Mouse (Mus musculus): ENCODE measurements around the gene Tut7. TPM values are rescaled to one million over a fixed set of nuclear protein-coding genes. Genes with fewer than 3 reads are reported as not detected.

The Tut7 gene
- polyA plus RNA-seq, 1 experiment: 36.5 TPM

DNA sequence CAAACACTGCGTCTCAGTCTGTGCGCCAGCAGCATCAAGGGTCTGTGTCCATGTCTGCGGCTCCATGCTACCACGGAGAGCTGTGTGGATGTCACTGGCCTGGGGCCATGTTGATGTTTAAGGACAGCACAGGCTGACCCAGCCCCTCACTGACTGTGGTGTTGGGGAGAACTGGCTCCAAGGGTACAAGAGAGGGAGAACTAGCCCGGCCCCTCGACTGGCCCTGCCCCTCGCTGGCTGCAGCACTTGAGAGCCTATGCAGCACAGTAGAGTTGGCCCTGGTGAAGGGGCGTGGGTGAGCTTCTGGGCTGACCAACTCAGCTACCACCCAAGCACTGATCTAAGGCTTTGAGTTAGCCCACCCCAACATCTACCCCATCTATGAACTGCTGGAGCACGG, 16.4 kb upstream of the Tut7 start:
- TF ChIP-seq CTCF (IDR thresholded peaks at IDR 0.05; ENCODE audit: borderline replicate concordance, insufficient read depth, low read depth, low read length) (no peak), POLR2A (IDR thresholded peaks at IDR 0.05; ENCODE audit: borderline replicate concordance, insufficient read depth, low read length) (no peak)
- H3K4me3 ChIP-seq (replicated peaks; ENCODE audit: insufficient read depth, low read depth, low read length): no peak overlapping the region
- H3K4me1 ChIP-seq (ENCODE audit: control insufficient read depth, insufficient read depth, low read length): no peaks in the 10 kb centered on the region
- 80% methylated on average over 9 of the region's 9 CpGs for WGBS
- DNase-seq: no peak
- H3K27ac ChIP-seq (ENCODE audit: insufficient read depth, low read length): no peak overlapping the region
- H3K27me3 ChIP-seq (ENCODE audit: control insufficient read depth, insufficient read depth, low read length): no peaks in the 10 kb centered on the region

DNA sequence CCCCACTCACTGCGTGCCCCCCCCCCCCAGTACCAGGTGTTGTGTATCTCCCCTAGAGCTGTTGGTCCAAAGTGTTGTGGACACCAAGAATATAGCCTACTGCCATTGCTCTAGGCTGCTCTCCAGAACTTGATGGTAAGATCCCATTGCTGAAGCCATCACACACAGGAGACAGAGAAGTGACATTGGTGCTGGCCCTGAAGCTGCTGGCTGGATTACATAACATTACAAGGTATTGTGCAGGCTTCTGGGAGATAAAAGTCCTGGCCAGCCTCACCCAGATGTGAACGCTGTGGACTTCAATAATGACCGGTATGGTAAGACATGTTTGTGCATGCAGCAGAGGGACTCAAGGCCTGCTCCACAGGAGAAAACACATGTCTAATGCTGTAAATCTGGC, 15.5 kb upstream of the Tut7 start:
- Histone ChIP-seq H3K27ac (ENCODE audit: insufficient read depth, low read length) (no peak overlapping the region), H3K27me3 (ENCODE audit: control insufficient read depth, insufficient read depth, low read length) (no peaks in the 10 kb centered on the region), H3K4me3 (replicated peaks; ENCODE audit: insufficient read depth, low read depth, low read length) (no peak overlapping the region), H3K4me1 (ENCODE audit: control insufficient read depth, insufficient read depth, low read length) (no peaks in the 10 kb centered on the region)
- no peak for DNase-seq
- no peak for TF ChIP-seq POLR2A (IDR thresholded peaks at IDR 0.05; ENCODE audit: borderline replicate concordance, insufficient read depth, low read length)
- TF ChIP-seq CTCF (IDR thresholded peaks at IDR 0.05; ENCODE audit: borderline replicate concordance, insufficient read depth, low read depth, low read length): no peak
- 97% methylated on average over 3 of the region's 3 CpGs for WGBS

DNA sequence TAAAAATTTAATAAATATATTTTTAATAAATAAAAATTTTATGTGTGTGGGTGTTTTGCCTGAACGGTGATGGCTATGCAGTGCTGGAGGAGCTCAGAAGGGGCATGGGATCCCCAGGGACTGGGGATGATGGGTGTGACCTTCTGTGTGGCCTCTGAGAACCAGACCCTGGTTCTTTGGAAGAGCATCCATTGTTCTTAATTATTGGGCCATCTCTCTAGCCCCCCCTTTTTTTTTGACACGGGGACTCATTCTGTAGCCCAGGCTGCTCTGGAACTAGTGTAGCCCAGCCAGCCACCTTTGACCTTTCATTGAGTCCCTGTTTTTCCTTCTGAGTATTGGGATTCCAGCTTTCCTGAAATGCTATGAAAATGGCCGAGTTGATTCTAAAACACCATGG, 13.9 kb upstream of the Tut7 start:
- TF ChIP-seq POLR2A (IDR thresholded peaks at IDR 0.05; ENCODE audit: borderline replicate concordance, insufficient read depth, low read length) (no peak), CTCF (IDR thresholded peaks at IDR 0.05; ENCODE audit: borderline replicate concordance, insufficient read depth, low read depth, low read length) (no peak)
- no peak for DNase-seq
- Histone ChIP-seq H3K4me1 (ENCODE audit: control insufficient read depth, insufficient read depth, low read length) (no peaks in the 10 kb centered on the region), H3K27ac (ENCODE audit: insufficient read depth, low read length) (no peak overlapping the region), H3K27me3 (ENCODE audit: control insufficient read depth, insufficient read depth, low read length) (no peaks in the 10 kb centered on the region), H3K4me3 (replicated peaks; ENCODE audit: insufficient read depth, low read depth, low read length) (no peak overlapping the region)
- 38% methylated on average over 3 of the region's 3 CpGs for WGBS

DNA sequence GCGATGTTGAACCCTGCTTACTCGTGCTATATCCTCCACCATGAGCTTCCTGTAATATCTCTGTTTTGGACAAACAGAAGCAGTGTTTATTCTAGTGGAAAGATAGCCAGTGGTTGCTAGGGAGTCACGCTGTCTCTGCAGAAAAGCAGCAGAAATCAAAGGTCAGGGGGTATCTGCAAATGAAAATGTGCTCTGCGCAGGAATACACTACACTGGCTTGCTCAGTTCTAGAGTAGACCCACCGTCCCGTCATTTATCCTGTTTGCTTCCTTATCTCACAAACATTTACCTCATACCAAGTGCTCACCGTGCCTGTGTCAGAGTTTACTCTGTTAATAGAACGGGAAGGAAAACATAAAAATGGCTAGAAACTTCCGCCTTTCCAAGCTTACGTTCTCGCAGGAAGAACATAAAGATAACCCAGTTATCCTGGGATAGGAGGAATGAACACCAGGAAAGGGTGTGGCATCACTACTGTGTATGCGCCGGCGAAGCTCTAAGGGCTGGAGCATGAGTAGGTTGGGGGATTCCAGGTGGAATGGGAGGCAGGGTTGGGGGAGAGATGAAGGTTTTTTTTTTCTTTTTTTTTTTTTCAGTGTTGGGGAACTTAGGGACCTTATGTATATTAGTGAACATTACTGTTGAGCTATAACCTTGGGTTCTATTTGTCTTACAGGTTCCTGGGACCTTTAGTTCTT, 13.3 kb upstream of the Tut7 start:
- 79% methylated on average over 14 of the region's 14 CpGs for WGBS
- Histone ChIP-seq H3K4me3 (replicated peaks; ENCODE audit: insufficient read depth, low read depth, low read length) (no peak overlapping the region), H3K4me1 (ENCODE audit: control insufficient read depth, insufficient read depth, low read length) (no peaks in the 10 kb centered on the region), H3K27ac (ENCODE audit: insufficient read depth, low read length) (no peak overlapping the region), H3K27me3 (ENCODE audit: control insufficient read depth, insufficient read depth, low read length) (no peaks in the 10 kb centered on the region)
- TF ChIP-seq POLR2A (IDR thresholded peaks at IDR 0.05; ENCODE audit: borderline replicate concordance, insufficient read depth, low read length) (no peak), CTCF (IDR thresholded peaks at IDR 0.05; ENCODE audit: borderline replicate concordance, insufficient read depth, low read depth, low read length) (no peak)
- DNase-seq: no peak

GRCm38 (mm10) chr13:59834786-59835452, 12.0 kb upstream of the Tut7 start:
- TF ChIP-seq CTCF (IDR thresholded peaks at IDR 0.05; ENCODE audit: borderline replicate concordance, insufficient read depth, low read depth, low read length) (no peak), POLR2A (IDR thresholded peaks at IDR 0.05; ENCODE audit: borderline replicate concordance, insufficient read depth, low read length) (no peak)
- Histone ChIP-seq H3K27me3 (ENCODE audit: control insufficient read depth, insufficient read depth, low read length) (no peaks in the 10 kb centered on the region), H3K4me1 (ENCODE audit: control insufficient read depth, insufficient read depth, low read length) (no peaks in the 10 kb centered on the region), H3K27ac (ENCODE audit: insufficient read depth, low read length) (no peak overlapping the region), H3K4me3 (replicated peaks; ENCODE audit: insufficient read depth, low read depth, low read length) (no peak overlapping the region)
- 39% methylated on average over 4 of the region's 4 CpGs for WGBS
- no peak for DNase-seq

- Histone ChIP-seq H3K27me3 (ENCODE audit: control insufficient read depth, insufficient read depth, low read length) (no peaks in the 10 kb centered on the region), H3K4me3 (replicated peaks; ENCODE audit: insufficient read depth, low read depth, low read length) (no peak overlapping the region), H3K27ac (ENCODE audit: insufficient read depth, low read length) (no peak overlapping the region), H3K4me1 (ENCODE audit: control insufficient read depth, insufficient read depth, low read length) (no peaks in the 10 kb centered on the region)
- 83% methylated on average over 7 of the region's 7 CpGs for WGBS
- TF ChIP-seq CTCF (IDR thresholded peaks at IDR 0.05; ENCODE audit: borderline replicate concordance, insufficient read depth, low read depth, low read length) (no peak), POLR2A (IDR thresholded peaks at IDR 0.05; ENCODE audit: borderline replicate concordance, insufficient read depth, low read length) (no peak)
- no peak for DNase-seq
Measured at GRCm38 (mm10) chr13:59832871-59833270, 9.9 kb upstream of the Tut7 start.

DNA sequence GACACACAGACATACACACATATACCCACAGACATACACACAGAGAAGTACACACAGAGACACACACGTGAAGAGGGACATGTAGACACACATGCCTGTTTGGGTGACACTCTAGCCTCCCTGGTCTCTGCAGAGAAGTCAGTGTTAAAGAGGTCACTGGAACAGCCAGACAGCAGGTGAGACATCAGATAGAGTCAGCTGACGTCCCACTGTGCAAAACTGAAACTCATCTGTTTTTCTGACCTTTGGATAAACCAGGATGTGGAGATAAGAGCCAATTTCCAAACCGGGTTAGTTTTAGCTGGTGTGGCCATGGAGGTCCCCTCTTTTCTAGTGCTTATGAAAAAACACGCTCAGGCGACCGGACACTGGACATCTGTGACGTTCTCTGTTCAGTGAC, 9.5 kb upstream of the Tut7 start:
- Histone ChIP-seq H3K27me3 (ENCODE audit: control insufficient read depth, insufficient read depth, low read length) (no peaks in the 10 kb centered on the region), H3K27ac (ENCODE audit: insufficient read depth, low read length) (no peak overlapping the region), H3K4me1 (ENCODE audit: control insufficient read depth, insufficient read depth, low read length) (no peaks in the 10 kb centered on the region), H3K4me3 (replicated peaks; ENCODE audit: insufficient read depth, low read depth, low read length) (no peak overlapping the region)
- DNase-seq: no peak
- TF ChIP-seq CTCF (IDR thresholded peaks at IDR 0.05; ENCODE audit: borderline replicate concordance, insufficient read depth, low read depth, low read length) (no peak), POLR2A (IDR thresholded peaks at IDR 0.05; ENCODE audit: borderline replicate concordance, insufficient read depth, low read length) (no peak)
- 71% methylated on average over 7 of the region's 7 CpGs for WGBS

DNA sequence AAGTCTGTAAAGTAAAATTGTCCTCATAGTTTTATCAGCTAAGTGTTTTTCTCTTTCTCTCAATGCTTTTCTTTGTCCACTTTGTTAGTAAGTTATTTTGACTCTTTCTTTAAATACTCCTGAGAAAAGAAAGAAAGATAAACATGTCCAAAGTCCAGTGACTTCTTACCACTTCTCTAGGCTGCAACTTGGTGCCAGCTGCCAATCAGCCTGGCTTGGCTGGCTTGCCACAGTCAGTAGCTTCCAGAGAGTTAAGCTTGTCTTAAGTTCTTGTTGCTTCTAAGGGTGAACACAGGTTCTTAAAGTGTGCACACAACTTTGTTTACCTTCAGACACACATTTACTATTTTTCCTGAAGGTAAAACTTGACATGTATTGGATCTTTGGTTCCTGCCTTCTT, 3.0 kb upstream of the Tut7 start:
- H3K4me3 ChIP-seq (replicated peaks; ENCODE audit: insufficient read depth, low read depth, low read length): no peak overlapping the region
- TF ChIP-seq POLR2A (IDR thresholded peaks at IDR 0.05; ENCODE audit: borderline replicate concordance, insufficient read depth, low read length) (no peak), CTCF (IDR thresholded peaks at IDR 0.05; ENCODE audit: borderline replicate concordance, insufficient read depth, low read depth, low read length) (no peak)
- H3K27ac ChIP-seq (ENCODE audit: insufficient read depth, low read length): no peak overlapping the region
- peaks cover 4% of the 10 kb centered on the region for H3K4me1 ChIP-seq (ENCODE audit: control insufficient read depth, insufficient read depth, low read length)
- no peaks in the 10 kb centered on the region for H3K27me3 ChIP-seq (ENCODE audit: control insufficient read depth, insufficient read depth, low read length)
- no peak for DNase-seq
